Mouse (Mus musculus) granulocyte monocyte progenitor cell, adult 5-6 weeks (primary cell): Measurements from ENCODE around the gene Ctdspl. TPM values are rescaled to one million over a fixed set of nuclear protein-coding genes. Genes with fewer than 3 reads are reported as not detected.

ENCODE experiments used
- ATAC-seq: replicated peaks from 2 replicates; pipeline ENCODE4 v1.8.0; 2016; ENCODE audit warnings: mild to moderate bottlenecking, moderate TSS enrichment, inconsistent platforms; ENCODE audit not compliant: poor library complexity, severe bottlenecking
- total RNA-seq, 2 experiments: library from RNA; stranded (forward) in 1 of 2; stranded (reverse) in 1 of 2; fragments of 200-712, 200-1000 nt in 1 of 2; fragments of >200 nt in 1 of 2; fragmentation: Nextera tagmentation in 1 of 2; gene quantifications; 2 replicates each; pipeline ENCODE4 v1.2.3; 2014 to 2017

Ctdspl gene
- total RNA-seq, 2 experiments from 2014 or later = 7.9 to 25.4 TPM

GRCm38 (mm10) chr9:118915290-118915689, 11.0 kb upstream of the Ctdspl start:
- ATAC-seq = no peak

GRCm38 (mm10) chr9:118919672-118920186, 6.5 kb upstream of the Ctdspl start:
- peak; percentile 38 for ATAC-seq

- peak; percentile 41 for ATAC-seq
Observed at GRCm38 (mm10) chr9:118920798-118921515, 5.3 kb upstream of the Ctdspl start.

DNA sequence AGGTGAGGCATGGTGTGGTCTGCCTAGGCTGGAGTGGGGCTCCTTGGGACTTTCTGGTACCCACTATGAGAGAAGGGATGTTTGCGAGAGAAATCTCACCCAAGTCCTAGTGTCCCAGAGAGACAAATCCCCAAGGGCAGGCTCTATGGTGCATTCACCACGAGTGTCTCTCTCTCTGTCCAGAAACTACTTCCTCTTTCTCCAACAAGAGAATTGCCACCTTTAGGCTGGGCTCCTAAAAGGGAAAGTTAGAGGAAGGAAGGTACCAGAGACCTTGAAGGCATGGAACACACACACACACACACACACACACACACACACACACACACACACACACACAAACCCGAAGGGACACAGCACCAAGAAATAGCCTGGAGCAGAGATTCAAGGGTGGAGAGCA, 4.3 kb upstream of the Ctdspl start:
- peak; percentile 18; the same call in 1 of the 2 replicates for ATAC-seq

DNA sequence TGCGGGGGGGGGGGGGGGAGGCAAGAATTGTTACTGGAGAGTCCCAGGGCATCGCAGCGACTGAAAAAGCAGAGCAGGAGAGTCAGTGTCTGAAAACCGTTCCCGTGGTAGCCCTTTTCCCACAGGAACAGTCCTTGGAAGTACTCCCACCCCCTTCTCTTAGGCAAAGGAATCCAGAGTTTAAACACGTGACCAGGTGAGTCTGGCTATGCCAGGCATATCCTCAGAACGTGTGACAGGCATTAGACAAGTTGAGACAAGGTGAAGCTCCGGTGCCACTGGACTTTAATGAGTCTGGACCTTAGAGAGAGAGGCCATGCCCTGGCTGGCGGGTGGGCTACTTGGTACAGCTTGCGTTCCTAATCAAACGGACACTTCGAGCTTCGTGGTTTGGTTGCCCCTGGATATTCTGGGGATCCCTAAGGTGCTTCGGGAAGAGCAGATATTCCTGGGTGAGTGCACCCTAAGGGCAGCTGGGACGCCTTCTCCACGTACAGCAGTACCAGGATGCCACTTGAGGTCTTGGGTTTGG, 1.6 kb upstream of the Ctdspl start:
- no peak for ATAC-seq

- peak; percentile 59 for ATAC-seq
Observed at GRCm38 (mm10) chr9:118925286-118926110, 755 bp upstream of the Ctdspl start.

DNA sequence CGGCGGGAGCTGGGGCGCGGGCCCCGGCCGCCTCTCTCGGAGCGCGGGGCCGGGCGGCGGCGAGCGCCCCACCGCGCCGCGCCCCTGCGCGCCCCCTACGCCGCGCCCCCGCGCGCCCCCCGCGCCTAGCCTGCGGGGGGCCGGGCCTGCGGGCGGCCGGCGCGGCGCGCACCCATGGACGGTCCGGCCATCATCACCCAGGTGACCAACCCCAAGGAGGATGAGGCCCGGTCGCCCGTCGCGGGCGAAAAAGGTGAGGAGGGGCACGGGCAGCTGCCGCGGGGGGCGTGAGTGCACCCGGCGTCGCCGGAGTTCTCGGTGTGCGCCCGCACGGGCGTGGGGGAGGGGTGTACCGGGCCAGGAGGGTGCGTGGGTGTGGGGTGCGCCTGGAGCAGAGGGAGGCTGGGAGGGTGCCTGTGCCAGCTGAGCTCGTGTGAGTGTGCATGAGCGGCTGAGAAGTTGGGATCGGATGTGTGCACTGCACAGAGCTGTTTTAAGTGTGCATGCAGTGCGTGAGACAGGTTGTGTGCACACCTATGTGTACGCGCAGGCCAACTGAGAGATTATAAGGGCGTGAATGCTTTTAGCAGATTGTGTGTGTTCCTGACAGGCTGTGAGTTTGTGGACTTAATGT, 552 bp downstream of the Ctdspl start:
- ATAC-seq = no peak

- ATAC-seq = peak; percentile 76
Observed at GRCm38 (mm10) chr9:118927501-118927900, 1.2 kb downstream of the Ctdspl start.

DNA sequence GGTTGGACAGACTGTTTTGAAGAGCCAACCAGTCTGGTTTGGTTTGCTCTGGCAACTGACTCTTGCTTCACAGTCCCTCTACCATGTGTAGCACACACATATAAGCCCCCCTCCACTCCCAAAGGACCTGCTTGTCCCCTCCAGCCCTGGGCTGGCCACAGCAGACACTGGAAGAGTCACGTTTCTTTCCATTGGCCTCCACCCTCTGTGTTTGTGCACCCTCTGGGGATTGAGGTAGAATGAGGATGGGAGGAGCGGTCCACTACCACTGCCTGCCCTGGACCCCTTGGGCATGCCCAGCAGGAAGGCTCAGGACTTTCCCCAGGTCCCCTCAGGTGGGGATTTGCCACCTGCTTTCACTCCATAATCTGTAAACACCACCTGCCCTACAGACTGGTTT, 1.8 kb downstream of the Ctdspl start:
- 0 out of 2 replicates have a peak, but pooled peaks have one; percentile 0 for ATAC-seq

DNA sequence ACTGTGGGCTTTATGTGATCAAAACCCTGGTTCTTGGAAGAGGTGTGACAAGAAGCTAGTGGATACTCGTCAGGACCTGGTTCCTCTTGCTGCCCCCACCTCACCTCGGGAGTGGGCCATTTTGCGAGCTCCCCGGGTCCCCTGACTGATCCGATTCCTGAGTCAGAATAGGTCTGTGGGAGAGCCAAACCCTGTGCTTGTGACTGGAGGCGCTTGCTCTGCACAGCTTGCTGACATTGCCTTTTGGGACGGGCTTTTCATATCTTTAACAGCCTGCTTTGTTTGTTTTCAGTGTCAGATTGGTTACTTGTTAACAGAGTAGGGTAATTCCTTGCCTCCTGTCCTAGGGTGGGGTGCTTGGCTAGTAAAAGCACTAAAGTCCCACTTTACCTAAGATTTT, 2.4 kb downstream of the Ctdspl start:
- ATAC-seq = no peak

- ATAC-seq = no peak
Observed at GRCm38 (mm10) chr9:118930611-118931010, 4.4 kb downstream of the Ctdspl start.

- no peak for ATAC-seq
Observed at GRCm38 (mm10) chr9:118933800-118934199, 7.5 kb downstream of the Ctdspl start.

GRCm38 (mm10) chr9:118934319-118934718, 8.1 kb downstream of the Ctdspl start:
- no peak for ATAC-seq

DNA sequence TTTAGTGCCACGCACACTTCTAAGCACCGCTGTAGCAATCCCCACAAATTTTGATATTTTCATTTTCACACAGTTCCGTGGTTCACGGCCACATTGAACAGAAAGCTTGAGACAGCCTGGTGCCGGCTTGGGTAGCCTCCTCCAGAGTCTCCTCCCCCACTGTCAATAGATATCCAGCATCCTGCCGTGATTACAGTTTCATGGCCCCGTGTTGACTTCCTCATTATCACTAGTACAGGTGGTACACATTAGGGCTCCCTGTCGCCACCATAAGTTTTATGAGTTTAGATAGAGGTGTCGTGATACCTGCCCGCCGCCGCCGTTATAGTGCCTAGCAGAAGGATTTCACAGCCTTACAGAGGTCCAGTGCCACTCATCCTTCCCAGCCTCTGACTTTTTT, 8.8 kb downstream of the Ctdspl start:
- ATAC-seq = no peak

DNA sequence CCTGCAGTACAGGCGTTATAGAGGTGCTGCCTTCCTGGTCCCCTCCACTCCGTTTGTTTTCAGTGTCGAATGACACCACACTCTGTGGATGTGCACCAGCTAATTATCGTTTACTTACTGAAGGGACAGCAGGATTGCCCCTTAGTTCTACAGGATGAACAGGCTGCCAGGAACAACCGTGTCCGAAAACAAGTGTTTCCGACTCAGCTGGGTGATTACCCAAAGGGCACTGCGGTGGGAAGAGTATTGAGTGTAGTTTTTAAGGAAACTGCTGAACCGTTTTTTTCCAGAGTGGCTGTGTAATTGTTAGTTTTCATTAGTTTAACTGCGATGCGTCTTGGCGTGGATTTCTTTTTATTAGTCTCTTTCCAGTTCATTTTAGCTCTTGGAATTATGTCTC, 9.8 kb downstream of the Ctdspl start:
- no peak for ATAC-seq

GRCm38 (mm10) chr9:118937515-118937914, 11.3 kb downstream of the Ctdspl start:
- no peak for ATAC-seq

GRCm38 (mm10) chr9:118939410-118939809, 13.2 kb downstream of the Ctdspl start:
- no peak for ATAC-seq

GRCm38 (mm10) chr9:118939831-118940230, 13.6 kb downstream of the Ctdspl start:
- no peak for ATAC-seq

- ATAC-seq = no peak
Observed at GRCm38 (mm10) chr9:118940591-118941207, 14.4 kb downstream of the Ctdspl start.

DNA sequence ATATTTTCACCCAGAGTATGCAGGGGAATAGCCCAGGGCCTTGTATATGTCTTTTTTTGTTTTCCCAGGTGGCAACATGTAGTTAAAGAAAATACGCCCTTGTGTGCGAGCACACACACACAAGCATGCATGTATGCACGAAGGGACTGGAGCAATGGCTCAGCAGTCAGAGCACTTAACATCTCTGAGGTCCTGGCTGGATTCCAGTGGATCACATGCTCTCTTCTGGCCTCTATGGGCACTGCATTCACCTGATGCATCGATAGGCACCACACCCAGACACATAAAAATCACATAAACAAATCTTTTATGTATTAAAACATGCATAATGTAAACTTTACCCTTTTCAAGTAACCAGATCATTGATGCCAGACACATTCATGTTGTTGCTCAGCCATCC, 15.8 kb downstream of the Ctdspl start:
- ATAC-seq = no peak
